ENCODE assay signal across 19 mouse cellular contexts in genomic region chr1:77183965-77184364, GRCm38 (mm10).
DNase-seq lines count a peak whose midpoint lies in the region; ATAC-seq and TF ChIP-seq lines count a peak whose summit lies in the region.
"Had no signal": no experiment of that assay in that cellular context is flagged by ENCODE, and none has a peak within 500 bp of the region (broad histone marks: within the 10 kb centered on the region; RNA-seq: fewer than 3 reads in every experiment).

No protein-coding gene starts in this region.

- H3K9me3 ChIP-seq in hindbrain, postnatal 0 days (ENCODE audit: low read length), result no peaks in the 10 kb centered on the region
- H3K9me3 ChIP-seq in hindbrain, embryonic 13.5 days, result no peaks in the 10 kb centered on the region
- no peaks in the 10 kb centered on the region for H3K9me3 ChIP-seq in lung, postnatal 0 days (ENCODE audit: low read length)
- H3K9me3 ChIP-seq: forebrain, embryonic 13.5 days; heart, embryonic 10.5 days; kidney, embryonic 15.5 days; liver, embryonic 15.5 days; midbrain, embryonic 10.5 days had no signal

- no peak for DNase-seq in hindbrain, postnatal 0 days (ENCODE audit: low spot score)
- DNase-seq in lung, postnatal 0 days (ENCODE audit: low spot score), result no peak
- DNase-seq in lung, adult 18-20 months, result no peak
- peak; percentile 28 for DNase-seq in brain, adult 2 months (ENCODE audit: low read depth, low spot score)
- peak; percentile 26 for DNase-seq in retina, embryonic 14.5 days (ENCODE audit: low spot score)
- DNase-seq: cerebellum, adult 11-12 months; gastrocnemius, postnatal 10 days; heart, postnatal 4 days; left cerebral cortex, postnatal 4 days; thymus, postnatal 14 days had no signal

- TF ChIP-seq CTCF in hindbrain, postnatal 0 days (IDR thresholded peaks at IDR 0.05; ENCODE audit: low read depth), result peak; percentile 49
- peak; percentile 60 for TF ChIP-seq CTCF in lung, postnatal 0 days (IDR thresholded peaks at IDR 0.05)

- H3K27me3 ChIP-seq in hindbrain, postnatal 0 days (ENCODE audit: insufficient read depth, low read length), result no peaks in the 10 kb centered on the region
- H3K27me3 ChIP-seq in hindbrain, embryonic 13.5 days, result no peaks in the 10 kb centered on the region
- no peaks in the 10 kb centered on the region for H3K27me3 ChIP-seq in lung, postnatal 0 days (replicated peaks; ENCODE audit: insufficient read depth, low read length)
- H3K27me3 ChIP-seq: forebrain, embryonic 13.5 days; kidney, embryonic 15.5 days; liver, embryonic 15.5 days had no signal

- no peak overlapping the region for H3K27ac ChIP-seq in hindbrain, postnatal 0 days
- no peak overlapping the region for H3K27ac ChIP-seq in hindbrain, embryonic 13.5 days
- H3K27ac ChIP-seq in lung, postnatal 0 days (ENCODE audit: low read length), result no peak overlapping the region
- H3K27ac ChIP-seq: forebrain, embryonic 13.5 days; heart, embryonic 10.5 days; kidney, embryonic 15.5 days; liver, embryonic 15.5 days; midbrain, embryonic 10.5 days had no signal

- H3K9ac ChIP-seq in hindbrain, postnatal 0 days (replicated peaks; ENCODE audit: low read length), result no peak overlapping the region
- H3K9ac ChIP-seq in hindbrain, embryonic 13.5 days, result no peak overlapping the region
- no peak overlapping the region for H3K9ac ChIP-seq in lung, postnatal 0 days (replicated peaks; ENCODE audit: low read depth)
- H3K9ac ChIP-seq: forebrain, embryonic 13.5 days; kidney, embryonic 15.5 days; liver, embryonic 15.5 days had no signal

- H3K4me1 ChIP-seq in hindbrain, postnatal 0 days (ENCODE audit: insufficient read depth, low read length), result no peaks in the 10 kb centered on the region
- H3K4me1 ChIP-seq in hindbrain, embryonic 13.5 days (replicated peaks), result no peaks in the 10 kb centered on the region
- H3K4me1 ChIP-seq in lung, postnatal 0 days (ENCODE audit: insufficient read depth, low read depth, low read length), result no peaks in the 10 kb centered on the region
- H3K4me1 ChIP-seq: forebrain, embryonic 13.5 days; heart, embryonic 10.5 days; liver, embryonic 15.5 days had no signal

- no peak for ATAC-seq in hindbrain, postnatal 0 days
- ATAC-seq in hindbrain, embryonic 13.5 days (ENCODE audit: low FRiP score), result no peak
- ATAC-seq in lung, postnatal 0 days, result no peak
- no peak for ATAC-seq in monocyte, adult 5-6 weeks (replicated peaks; ENCODE audit: insufficient number of reproducible peaks, low FRiP score, low TSS enrichment, poor library complexity, severe bottlenecking)
- ATAC-seq: CD4-positive, CD25-positive, alpha-beta regulatory T cell, adult 4 months; forebrain, embryonic 13.5 days had no signal

- 82% methylated on average over 2 of the region's 2 CpGs for WGBS in hindbrain, postnatal 0 days
- WGBS in hindbrain, embryonic 13.5 days, result 83% methylated on average over 2 of the region's 2 CpGs
- 68% methylated on average over 2 of the region's 2 CpGs for WGBS in lung, postnatal 0 days

- H3K36me3 ChIP-seq in hindbrain, postnatal 0 days (ENCODE audit: insufficient read depth, low read length), result no peaks in the 10 kb centered on the region
- H3K36me3 ChIP-seq in hindbrain, embryonic 13.5 days, result no peaks in the 10 kb centered on the region
- no peaks in the 10 kb centered on the region for H3K36me3 ChIP-seq in lung, postnatal 0 days (ENCODE audit: insufficient read depth, low read length)
- H3K36me3 ChIP-seq: heart, embryonic 10.5 days; kidney, embryonic 15.5 days; liver, embryonic 15.5 days; midbrain, embryonic 10.5 days had no signal

- H3K4me3 ChIP-seq in hindbrain, postnatal 0 days (ENCODE audit: low read length), result no peak overlapping the region
- H3K4me3 ChIP-seq in hindbrain, embryonic 13.5 days, result no peak overlapping the region
- H3K4me3 ChIP-seq in lung, postnatal 0 days (ENCODE audit: low read depth, low read length), result no peak overlapping the region
- H3K4me3 ChIP-seq: forebrain, embryonic 13.5 days; heart, embryonic 10.5 days; kidney, embryonic 15.5 days; liver, embryonic 15.5 days; midbrain, embryonic 10.5 days; myocyte had no signal

- H3K4me2 ChIP-seq in hindbrain, postnatal 0 days (ENCODE audit: low read depth, low read length), result no peak overlapping the region
- no peak overlapping the region for H3K4me2 ChIP-seq in hindbrain, embryonic 13.5 days
- no peak overlapping the region for H3K4me2 ChIP-seq in lung, postnatal 0 days (replicated peaks; ENCODE audit: low read depth, low read length)
- H3K4me2 ChIP-seq: forebrain, embryonic 13.5 days; kidney, embryonic 15.5 days; liver, embryonic 15.5 days had no signal

- no peak for TF ChIP-seq EP300 in lung, postnatal 0 days (IDR thresholded peaks at IDR 0.05)

Comparison
In these comparisons a context has a peak if more than half of its experiments do, and no peak if none do; other contexts are left out.
1. DNase-seq: peak in brain, adult 2 months (single experiment) and retina, embryonic 14.5 days (single experiment); none in hindbrain, postnatal 0 days (single experiment), lung, postnatal 0 days (single experiment) and lung, adult 18-20 months (0 of 2).